Mouse (Mus musculus): ENCODE measurements around the gene Gm26897.

- TF ChIP-seq POLR2A (IDR thresholded peaks at IDR 0.05; ENCODE audit: insufficient read depth, low read depth, low read length) (no peak), CTCF (IDR thresholded peaks at IDR 0.05) (no peak), EP300 (IDR thresholded peaks at IDR 0.05; ENCODE audit: insufficient read depth, low read depth, low read length) (no peak)
Observed at GRCm38 (mm10) chr5:111740384-111741275, 6.9 kb downstream of the Gm26897 start.
